Mouse (Mus musculus): ENCODE data around the gene Epn1.

Epn1 gene

GRCm38 (mm10) chr7:5080010-5080751, at the start of gene Epn1:
Gene Epn1 (plus strand): TSS chr7:5080235.
- DNase-seq (ENCODE audit: low spot score in 2 of 2): peak; percentile 95 to 97

- no peak for DNase-seq (ENCODE audit: low spot score in 2 of 2)
Observed at GRCm38 (mm10) chr7:5030554-5031275, 49.3 kb upstream of the Epn1 start.

- DNase-seq (ENCODE audit: low spot score in 2 of 2): no peak
Observed at GRCm38 (mm10) chr7:5031496-5031895, 48.5 kb upstream of the Epn1 start.

GRCm38 (mm10) chr7:5033818-5034217, 46.2 kb upstream of the Epn1 start, which contains the start of gene 4632433K11Rik:
Gene 4632433K11Rik (plus strand): TSS chr7:5034118.
- DNase-seq (ENCODE audit: low spot score in 2 of 2): no peak

GRCm38 (mm10) chr7:5035628-5036027, 44.4 kb upstream of the Epn1 start:
- DNase-seq (ENCODE audit: low spot score in 2 of 2): peak in 1 of 2 experiments; percentile 51

- DNase-seq (ENCODE audit: low spot score in 2 of 2): peak in 1 of 2 experiments; percentile 63
Observed at GRCm38 (mm10) chr7:5036136-5036535, 43.9 kb upstream of the Epn1 start.

- no peak for DNase-seq (ENCODE audit: low spot score in 2 of 2)
Observed at GRCm38 (mm10) chr7:5037026-5037425, 43.0 kb upstream of the Epn1 start.

- DNase-seq (ENCODE audit: low spot score in 2 of 2): no peak
Observed at GRCm38 (mm10) chr7:5037467-5037866, 42.6 kb upstream of the Epn1 start.

GRCm38 (mm10) chr7:5038109-5038732, 41.8 kb upstream of the Epn1 start, which contains the start of gene Zfp784:
Gene Zfp784 (minus strand): TSS chr7:5038446.
- DNase-seq (ENCODE audit: low spot score in 2 of 2): peak; percentile 94 to 96

- no peak for DNase-seq (ENCODE audit: low spot score in 2 of 2)
Observed at GRCm38 (mm10) chr7:5038940-5039339, 41.1 kb upstream of the Epn1 start.

- no peak for DNase-seq (ENCODE audit: low spot score in 2 of 2)
Observed at GRCm38 (mm10) chr7:5044981-5045380, 35.1 kb upstream of the Epn1 start.

- no peak for DNase-seq (ENCODE audit: low spot score in 2 of 2)
Observed at GRCm38 (mm10) chr7:5046112-5046511, 33.9 kb upstream of the Epn1 start.

- no peak for DNase-seq (ENCODE audit: low spot score in 2 of 2)
Observed at GRCm38 (mm10) chr7:5047313-5047712, 32.7 kb upstream of the Epn1 start.

GRCm38 (mm10) chr7:5051193-5052192, 28.5 kb upstream of the Epn1 start, which contains the start of gene Zfp580:
Gene Zfp580 (plus strand): TSS chr7:5051538.
- DNase-seq (ENCODE audit: low spot score in 2 of 2): peak; percentile 55 to 81

- no peak for DNase-seq (ENCODE audit: low spot score in 2 of 2)
Observed at GRCm38 (mm10) chr7:5052438-5052837, 27.6 kb upstream of the Epn1 start.

- DNase-seq (ENCODE audit: low spot score in 2 of 2): no peak
Observed at GRCm38 (mm10) chr7:5052931-5053343, 27.1 kb upstream of the Epn1 start.

GRCm38 (mm10) chr7:5053456-5054179, 26.4 kb upstream of the Epn1 start:
- no peak for DNase-seq (ENCODE audit: low spot score in 2 of 2)

- no peak for DNase-seq (ENCODE audit: low spot score in 2 of 2)
Observed at GRCm38 (mm10) chr7:5056651-5057263, 23.3 kb upstream of the Epn1 start.

- no peak for DNase-seq (ENCODE audit: low spot score in 2 of 2)
Observed at GRCm38 (mm10) chr7:5057381-5057780, 22.7 kb upstream of the Epn1 start.

GRCm38 (mm10) chr7:5057804-5058203, 22.2 kb upstream of the Epn1 start:
- DNase-seq (ENCODE audit: low spot score in 2 of 2): peak in 1 of 2 experiments; percentile 74
